Mouse (Mus musculus) kidney, adult 2 months (tissue): ENCODE data around the gene Cytip.

Experiments used
- CTCF ChIP-seq: fragments of 200-500 bp; conservative IDR thresholded peaks from 2 replicates; pipeline ENCODE4 v1.5.1; 2011; ENCODE audit warnings: low read depth, mild to moderate bottlenecking, control low read depth, low read length, moderate library complexity, mixed read lengths; ENCODE audit not compliant: insufficient read depth, insufficient read length
- POLR2A ChIP-seq: fragments of 200-500 bp; IDR thresholded peaks from one replicate; pipeline ENCODE4 v1.6.1; 2011; ENCODE audit warnings: low read depth, low read length, control low read depth

- TF ChIP-seq POLR2A (no peak), CTCF (no peak)
These were observed 56.7 kb downstream of the Cytip start for GRCm38 (mm10) chr2:58138611-58139010.
